Mouse (Mus musculus): ENCODE data around the gene Trit1. TPM values are rescaled to one million over a fixed set of nuclear protein-coding genes. Genes with fewer than 3 reads are reported as not detected.

The Trit1 gene
- polyA plus RNA-seq, 1 experiment = 2.8 TPM

DNA sequence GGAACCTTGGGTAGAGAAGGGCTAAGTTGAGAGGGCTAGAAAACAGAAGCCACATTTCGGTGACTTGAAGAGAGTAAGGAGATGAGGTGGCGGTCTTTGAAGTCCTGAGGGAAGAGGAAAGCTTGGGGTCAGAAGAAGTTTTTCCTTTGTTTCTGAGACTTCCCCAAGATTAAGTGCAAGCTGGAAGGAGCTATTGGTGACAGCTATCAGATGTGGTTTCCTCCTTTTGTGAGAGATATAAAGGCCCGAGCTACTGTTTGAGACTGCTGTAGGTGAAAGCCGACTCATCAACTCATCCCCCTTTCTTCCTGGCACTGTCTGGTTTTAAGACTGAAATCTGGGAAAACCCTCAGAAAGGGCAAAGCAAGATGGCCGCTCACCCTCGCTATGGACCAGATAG is 52.2 kb downstream of the Trit1 start:
- TF ChIP-seq GATA1 (IDR thresholded peaks at IDR 0.05; ENCODE audit: low read length) = no peak

DNA sequence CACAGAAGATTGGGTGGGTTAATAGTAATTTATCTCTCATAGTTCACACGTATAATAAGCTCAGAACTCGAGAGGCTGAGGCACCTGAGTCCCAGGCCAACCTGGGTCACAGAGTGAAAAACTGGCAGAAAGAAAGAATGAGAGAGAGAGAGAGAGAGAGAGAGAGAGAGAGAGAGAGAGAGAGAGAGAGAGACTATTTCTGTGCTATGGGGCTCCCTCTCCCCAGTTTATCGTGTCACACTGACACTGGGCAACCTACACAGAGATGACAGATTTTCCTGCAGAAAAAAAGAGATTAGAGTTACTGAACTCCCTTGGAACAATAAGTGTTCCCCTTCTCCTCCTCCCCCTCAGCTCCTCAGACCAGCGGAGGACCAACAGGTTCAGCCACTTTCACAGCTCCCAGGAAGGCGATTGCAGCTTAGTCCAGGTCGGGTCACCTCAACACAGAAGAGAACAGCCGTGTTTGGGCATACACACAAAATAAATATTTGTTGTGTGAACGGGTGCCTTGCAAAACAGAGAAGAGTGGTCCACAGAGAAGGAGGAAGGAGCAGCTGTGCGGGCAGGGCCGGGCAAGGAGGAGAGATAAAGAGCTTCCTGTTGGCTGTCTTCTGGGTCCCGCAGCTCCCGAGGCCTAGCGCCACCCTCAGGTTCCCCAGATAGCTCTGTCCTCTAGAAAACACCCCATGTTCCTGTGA is 55.0 kb downstream of the Trit1 start:
- TF ChIP-seq GATA1 (IDR thresholded peaks at IDR 0.05; ENCODE audit: low read length) = no peak

DNA sequence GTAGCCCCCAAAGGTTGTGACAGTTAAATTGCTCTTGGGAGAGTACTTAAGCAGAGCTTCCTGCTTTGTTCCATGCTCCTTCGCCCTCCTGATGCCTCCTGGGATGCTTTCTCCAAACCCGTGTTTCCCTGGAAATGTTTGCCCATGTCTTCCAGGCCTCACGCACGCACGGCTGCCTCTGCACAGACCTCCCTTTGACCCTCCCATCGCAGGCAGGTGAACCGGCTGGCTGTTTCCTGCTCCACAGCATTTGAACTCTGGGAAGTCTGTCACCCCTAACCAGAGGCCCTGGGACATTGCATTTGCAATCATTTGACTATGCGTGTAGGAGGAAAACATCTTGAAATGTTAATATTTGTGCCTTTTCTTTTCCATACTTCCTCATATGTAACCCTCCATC is 60.5 kb downstream of the Trit1 start:
- TF ChIP-seq GATA1 (IDR thresholded peaks at IDR 0.05; ENCODE audit: low read length) = no peak

GRCm38 (mm10) chr4:123078231-123078630 is 61.8 kb downstream of the Trit1 start:
- no peak for TF ChIP-seq GATA1 (IDR thresholded peaks at IDR 0.05; ENCODE audit: low read length)

DNA sequence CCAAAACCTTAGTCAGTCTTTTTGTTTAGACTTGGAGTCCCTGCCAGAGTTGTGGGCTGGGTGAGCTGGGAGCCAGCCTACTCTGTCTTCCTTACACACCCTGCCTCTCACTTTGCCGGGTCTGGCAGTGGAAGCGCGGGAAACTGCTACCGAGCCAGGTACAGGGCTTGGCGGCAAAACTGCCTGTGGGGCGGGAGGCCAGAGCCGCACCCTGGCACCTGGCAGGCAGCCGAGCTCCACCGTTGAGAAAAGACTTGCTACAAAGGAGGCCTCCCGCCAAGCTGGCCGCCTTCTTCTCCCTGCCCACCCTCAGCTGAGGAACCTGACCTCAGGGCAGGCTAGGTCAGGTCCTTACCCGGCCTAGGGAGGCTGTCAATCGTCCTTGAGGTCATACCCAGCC is 64.4 kb downstream of the Trit1 start:
- no peak for TF ChIP-seq GATA1 (IDR thresholded peaks at IDR 0.05; ENCODE audit: low read length)

DNA sequence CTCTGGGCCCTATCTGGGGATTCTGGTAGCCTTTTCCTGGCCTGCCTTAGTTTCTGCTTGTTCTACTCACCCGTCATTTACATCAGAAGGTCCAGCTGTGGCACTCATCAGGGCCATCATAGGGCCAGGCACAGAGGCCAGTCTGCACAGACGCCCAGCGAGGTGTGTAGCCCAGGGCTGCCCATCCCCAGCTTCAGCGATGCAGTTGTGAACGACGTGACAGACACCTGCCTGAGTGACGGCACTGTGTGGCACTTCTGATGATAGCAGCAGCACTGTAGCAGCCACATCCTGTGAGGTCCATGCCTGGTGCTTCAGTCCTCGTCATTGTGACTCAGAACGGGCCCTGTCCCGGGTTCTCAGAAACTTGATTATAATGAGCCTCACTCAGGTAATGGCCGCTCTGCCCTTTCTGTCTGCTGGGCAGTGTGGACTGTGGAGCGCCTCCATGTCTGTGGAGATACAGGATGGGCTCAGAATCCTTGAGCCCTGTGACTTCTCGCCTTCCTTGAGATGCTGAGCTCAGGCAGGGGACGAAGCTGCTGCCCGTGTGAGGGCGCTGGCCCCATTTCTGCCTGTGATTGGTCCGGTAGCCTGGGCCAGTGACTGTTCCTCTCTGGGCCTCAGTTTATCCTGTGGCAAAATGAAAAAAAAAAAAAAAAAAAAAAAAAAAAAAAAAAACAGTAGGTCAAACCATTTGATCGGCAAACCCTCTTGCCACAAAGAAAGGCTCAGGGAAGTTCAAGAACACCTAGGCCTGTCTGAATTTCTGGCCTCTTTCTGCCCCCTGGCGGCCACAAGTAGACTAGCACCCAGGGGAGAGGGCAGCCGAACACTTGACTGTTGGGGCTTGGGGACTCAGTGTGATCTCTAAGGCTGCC is 66.1 kb downstream of the Trit1 start:
- no peak for TF ChIP-seq GATA1 (IDR thresholded peaks at IDR 0.05; ENCODE audit: low read length)

GRCm38 (mm10) chr4:123083323-123083902 is 67.0 kb downstream of the Trit1 start:
- no peak for TF ChIP-seq GATA1 (IDR thresholded peaks at IDR 0.05; ENCODE audit: low read length)

- TF ChIP-seq GATA1 (IDR thresholded peaks at IDR 0.05; ENCODE audit: low read length) = no peak
Observed at GRCm38 (mm10) chr4:123085290-123085689, 68.9 kb downstream of the Trit1 start.

DNA sequence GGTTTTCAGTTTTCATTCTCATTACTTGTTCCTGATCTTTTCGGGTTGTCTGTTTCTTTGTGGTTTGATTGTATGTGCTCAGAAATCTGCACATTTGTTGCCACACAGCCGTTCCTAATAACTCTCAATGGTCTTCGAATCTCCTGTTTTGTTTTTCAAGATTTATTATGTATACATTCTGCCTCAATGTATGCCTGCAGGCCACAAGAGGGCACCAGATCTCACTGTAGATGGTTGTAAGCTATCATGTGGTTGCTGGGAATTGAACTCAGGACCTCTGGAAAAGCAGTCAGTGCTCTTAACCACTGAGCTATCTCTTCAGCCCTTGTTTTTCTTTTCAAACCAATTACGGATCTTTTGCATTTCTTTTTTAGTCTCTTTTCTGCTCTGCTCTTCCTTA is 70.0 kb downstream of the Trit1 start:
- no peak for TF ChIP-seq GATA1 (IDR thresholded peaks at IDR 0.05; ENCODE audit: low read length)

DNA sequence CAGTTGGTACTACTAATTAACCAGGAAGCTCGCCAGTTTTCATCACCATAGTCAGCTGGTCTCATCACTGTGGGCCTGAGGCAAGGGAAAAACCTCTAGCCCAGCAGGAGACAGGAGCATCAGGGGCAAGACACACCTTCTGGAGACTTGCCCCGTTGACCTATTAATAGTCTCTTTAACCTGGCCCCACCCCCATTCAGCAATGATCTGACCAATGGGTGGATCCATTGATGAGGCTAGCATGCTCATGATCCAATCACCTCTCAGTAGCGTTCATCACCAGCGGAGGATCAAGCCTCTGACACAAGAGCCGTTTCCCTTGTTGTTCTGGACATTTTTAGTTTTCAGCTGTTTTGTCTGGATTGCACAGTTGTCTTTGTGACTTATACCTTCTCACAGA is 76.2 kb downstream of the Trit1 start:
- TF ChIP-seq GATA1 (IDR thresholded peaks at IDR 0.05; ENCODE audit: low read length) = no peak

GRCm38 (mm10) chr4:123093064-123093776 is 76.8 kb downstream of the Trit1 start:
- no peak for TF ChIP-seq GATA1 (IDR thresholded peaks at IDR 0.05; ENCODE audit: low read length)

DNA sequence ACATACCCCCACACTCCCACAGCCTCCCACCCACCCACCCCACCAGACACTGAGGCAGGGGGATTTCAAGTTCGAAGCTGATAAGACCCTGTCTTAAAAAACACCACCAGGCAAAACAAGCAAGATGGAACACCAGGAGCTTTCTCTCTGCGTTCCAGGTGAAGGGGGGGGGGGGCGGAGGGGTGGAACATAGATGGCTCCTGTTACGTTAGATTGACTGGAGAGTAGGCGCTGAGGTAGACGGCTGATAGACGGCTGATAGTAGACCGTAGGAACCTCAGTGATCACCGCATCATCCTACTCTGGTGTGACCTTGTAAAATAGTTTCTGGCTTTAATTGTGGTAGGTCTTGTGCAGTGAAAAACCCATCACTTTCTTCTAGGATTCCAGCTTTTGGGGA is 77.5 kb downstream of the Trit1 start:
- no peak for TF ChIP-seq GATA1 (IDR thresholded peaks at IDR 0.05; ENCODE audit: low read length)

Other genes with a start within 250 kb of the Trit1 start
- gene Ppt1, start 180.4 kb upstream of the Trit1 start, polyA plus RNA-seq (2012) = 5.5 and 12.4 TPM in 2 replicates
- gene Cap1, start 130.5 kb upstream of the Trit1 start, polyA plus RNA-seq (2012) = 17.3 and 20.0 TPM in 2 replicates
- not detected in 2 replicates for gene Mfsd2a, start 55.4 kb upstream of the Trit1 start, polyA plus RNA-seq (2012)
- 0.02 TPM in 1 of 2 replicates, not detected in the other for gene Mycl, start 20.9 kb upstream of the Trit1 start, polyA plus RNA-seq (2012)
- gene Bmp8b, start 88.6 kb downstream of the Trit1 start, polyA plus RNA-seq (2012) = not detected in 2 replicates
- not detected in 2 replicates for gene Oxct2b, start 99.7 kb downstream of the Trit1 start, polyA plus RNA-seq (2012)
- 7.6 and 20.5 TPM in 2 replicates for gene Ppie, start 123.4 kb downstream of the Trit1 start, polyA plus RNA-seq (2012)
- gene Hpcal4, start 166.6 kb downstream of the Trit1 start, polyA plus RNA-seq (2012) = not detected in 2 replicates
- not detected in 2 replicates for gene Nt5c1a, start 184.9 kb downstream of the Trit1 start, polyA plus RNA-seq (2012)
- gene Heyl, start 217.0 kb downstream of the Trit1 start, polyA plus RNA-seq (2012) = not detected in 2 replicates
- 1,016 and 1,164 TPM in 2 replicates for gene Pabpc4, start 245.8 kb downstream of the Trit1 start, polyA plus RNA-seq (2012)

Data from G1E-ER4 (cell line).